Mouse (Mus musculus) gastrocnemius, postnatal 25 days (tissue): ENCODE data around the gene Atoh8. TPM values are rescaled to one million over a fixed set of nuclear protein-coding genes. Genes with fewer than 3 reads are reported as not detected.

Experiments used
- DNase-seq: peaks from one replicate; pipeline ENCODE4 v3.0.0; 2022
- total RNA-seq, 2 experiments: library from RNA; stranded (reverse); gene quantifications; 1 replicate in 1 of 2; 2 replicates in 1 of 2; pipeline ENCODE4 v1.2.3; 2021

Gene Atoh8
- total RNA-seq, 2 experiments from 2014 or later: 4.5 to 7.8 TPM

DNA sequence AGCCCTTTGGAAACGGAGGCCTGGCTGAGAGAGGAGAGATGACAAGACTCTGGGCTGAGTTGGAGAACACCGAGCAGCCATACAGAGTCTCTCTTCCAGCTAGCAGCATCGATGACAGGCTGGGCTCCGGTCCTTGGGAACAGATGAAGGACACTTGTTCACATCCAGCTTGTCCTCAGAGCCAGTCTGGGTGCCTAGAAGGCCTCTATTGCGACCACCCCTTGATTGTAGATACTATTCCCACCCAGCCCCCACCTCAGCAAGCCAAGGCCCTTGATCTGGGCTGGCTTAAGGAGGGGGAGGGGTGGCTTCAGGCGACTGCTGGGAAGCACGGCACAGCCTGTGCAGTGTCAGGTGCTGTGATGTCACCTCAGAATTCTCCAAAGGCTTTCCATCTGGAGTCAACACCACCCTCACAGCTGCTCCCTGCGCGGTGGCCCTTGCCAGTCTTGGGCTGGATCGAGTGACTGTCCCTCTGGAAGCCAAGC lies 19.3 kb upstream of the Atoh8 start:
- DNase-seq: peak; percentile 81

DNA sequence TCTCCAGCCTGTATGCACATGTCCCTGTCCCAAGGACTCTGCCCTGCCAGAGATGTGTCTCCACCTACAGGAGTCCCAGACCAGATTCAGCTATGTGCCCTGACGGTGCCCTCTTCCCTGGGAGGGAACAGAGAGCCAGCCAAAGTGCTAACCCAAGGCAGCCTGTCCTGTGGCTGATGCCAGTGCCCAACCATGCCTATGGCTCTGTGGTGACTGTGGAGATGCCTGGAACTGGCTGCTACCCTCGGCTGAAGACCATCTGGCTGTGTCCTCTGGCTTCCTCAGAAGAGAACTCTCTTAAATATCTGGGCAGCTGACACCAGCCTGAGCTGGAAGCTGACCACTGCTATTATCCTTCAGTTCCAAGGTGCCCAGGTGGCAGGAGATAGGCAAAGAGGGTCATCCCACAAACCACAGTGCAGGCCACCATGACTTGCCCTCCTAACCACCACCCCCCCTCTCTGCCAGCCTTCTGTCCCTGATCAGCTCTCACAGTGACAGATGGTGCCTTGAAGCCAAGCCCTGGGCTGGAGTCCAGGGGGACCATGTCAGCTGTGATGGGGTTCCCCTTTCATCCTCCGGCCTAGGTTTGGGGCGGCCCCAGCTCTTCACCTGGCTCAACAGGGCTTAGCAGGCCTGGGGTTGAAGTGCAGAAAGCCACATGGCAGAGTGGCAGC lies 18.7 kb upstream of the Atoh8 start:
- DNase-seq: peak; percentile 89

DNA sequence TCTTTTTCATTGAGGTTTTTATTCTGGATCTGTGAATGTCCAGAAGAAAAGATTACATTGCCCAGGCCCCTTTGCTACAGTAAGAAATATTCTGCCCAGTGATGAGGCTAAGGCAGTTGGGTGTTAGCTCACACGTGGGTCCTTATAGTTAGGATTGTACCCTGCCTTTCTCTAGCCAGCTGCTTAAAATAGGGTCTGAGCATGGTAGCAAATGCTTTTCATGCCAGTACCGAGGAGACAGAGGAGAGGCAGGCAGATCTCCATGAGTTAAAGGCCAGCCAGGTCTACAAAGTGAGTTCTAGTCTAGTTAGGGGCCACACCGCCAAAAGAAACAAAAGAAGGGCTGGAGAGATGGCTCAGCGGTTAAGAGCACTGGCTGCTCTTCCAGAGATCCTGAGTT lies 17.8 kb upstream of the Atoh8 start:
- DNase-seq: no peak

DNA sequence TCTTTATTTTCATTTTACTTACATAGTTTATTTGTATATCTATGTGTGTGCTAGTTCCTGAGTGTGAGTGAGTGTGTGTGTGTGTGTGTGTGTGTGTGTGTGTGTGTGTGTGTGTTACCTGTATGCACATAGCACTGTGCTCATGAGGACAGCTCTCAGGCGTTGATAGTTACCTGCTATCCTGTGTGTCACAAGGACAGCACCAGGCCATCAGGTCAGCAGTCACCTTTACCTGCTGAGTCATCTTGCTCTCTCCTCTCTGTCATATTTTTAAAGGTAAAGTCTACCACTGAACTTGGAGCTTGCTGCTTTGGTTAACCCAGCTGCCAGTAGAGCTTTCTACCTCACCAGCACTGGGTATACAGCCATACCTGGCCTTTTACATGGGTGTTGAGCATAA lies 17.1 kb upstream of the Atoh8 start:
- no peak for DNase-seq

DNA sequence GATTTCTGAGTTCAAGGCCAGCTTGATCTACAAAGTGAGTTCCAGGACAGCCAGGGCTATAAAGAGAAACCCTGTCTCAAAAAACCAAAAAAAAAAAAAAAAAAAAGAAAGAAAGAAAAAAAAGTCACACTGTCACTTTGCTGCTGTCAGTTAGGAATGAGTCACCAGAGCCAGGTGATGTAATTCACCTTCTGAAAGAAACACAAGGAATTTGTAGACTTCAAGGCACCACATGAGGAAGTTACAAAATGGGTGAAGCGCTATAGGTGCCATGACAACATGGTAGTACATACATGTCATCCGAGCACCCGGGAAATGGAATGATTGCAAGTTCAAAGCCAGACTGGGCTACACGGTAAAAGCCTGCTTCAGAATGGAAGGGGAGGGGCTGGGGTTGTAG lies 14.6 kb upstream of the Atoh8 start:
- no peak for DNase-seq

DNA sequence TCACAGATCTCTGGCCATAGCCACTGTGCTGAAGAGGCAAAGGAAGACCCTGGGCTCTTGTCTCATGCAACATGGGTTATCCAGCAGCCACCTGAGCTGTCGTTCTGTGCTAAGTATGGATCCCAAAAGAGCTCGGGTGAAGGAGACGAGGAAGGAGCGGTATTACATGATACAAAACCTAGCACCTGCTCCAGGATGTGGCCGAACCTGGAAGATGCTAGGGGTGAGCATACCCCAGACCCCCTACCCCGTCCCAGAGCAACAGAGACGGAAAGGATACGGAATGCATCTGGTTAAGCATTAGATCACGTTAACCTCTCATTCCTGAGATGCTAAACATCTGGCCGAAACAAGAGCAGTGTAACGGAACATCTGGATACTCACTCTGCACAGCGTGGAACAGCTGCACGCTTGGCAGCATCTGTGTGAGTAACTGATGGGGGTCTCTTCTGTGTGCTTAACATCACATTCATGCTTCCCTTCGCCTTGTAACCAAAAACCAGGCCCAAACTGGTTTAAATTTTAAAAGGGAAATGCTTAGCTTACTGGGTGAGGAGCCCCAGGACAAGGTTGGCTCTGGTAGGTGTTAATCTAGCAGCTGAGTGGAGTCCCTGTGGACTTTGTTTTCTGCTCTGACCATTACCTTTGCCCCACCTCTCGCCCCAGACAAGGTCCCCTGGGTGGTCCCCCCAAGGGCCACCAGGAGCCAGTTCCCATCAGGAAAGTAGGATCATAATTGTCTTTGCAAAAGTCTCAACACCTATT lies 13.0 kb upstream of the Atoh8 start:
- no peak for DNase-seq

DNA sequence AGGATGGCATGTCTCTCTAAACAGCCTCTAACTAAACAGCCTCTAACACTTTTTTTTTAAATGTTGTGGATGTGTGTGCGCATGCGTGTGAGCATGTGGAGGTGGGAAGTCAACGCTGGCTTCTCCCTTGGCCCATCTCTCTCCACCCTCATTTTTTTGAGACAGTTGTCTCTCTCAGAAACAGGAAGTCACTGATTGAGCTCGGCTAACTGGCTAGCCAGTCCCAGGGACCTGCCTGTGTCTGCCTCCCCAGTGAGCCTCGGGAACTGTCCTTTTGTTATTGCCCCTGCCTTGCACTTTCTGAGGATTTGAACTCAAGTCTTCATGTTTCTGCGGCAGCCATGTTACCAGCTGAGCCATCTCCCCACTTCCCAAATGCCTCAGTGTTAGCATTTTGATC lies 10.9 kb upstream of the Atoh8 start:
- no peak for DNase-seq

DNA sequence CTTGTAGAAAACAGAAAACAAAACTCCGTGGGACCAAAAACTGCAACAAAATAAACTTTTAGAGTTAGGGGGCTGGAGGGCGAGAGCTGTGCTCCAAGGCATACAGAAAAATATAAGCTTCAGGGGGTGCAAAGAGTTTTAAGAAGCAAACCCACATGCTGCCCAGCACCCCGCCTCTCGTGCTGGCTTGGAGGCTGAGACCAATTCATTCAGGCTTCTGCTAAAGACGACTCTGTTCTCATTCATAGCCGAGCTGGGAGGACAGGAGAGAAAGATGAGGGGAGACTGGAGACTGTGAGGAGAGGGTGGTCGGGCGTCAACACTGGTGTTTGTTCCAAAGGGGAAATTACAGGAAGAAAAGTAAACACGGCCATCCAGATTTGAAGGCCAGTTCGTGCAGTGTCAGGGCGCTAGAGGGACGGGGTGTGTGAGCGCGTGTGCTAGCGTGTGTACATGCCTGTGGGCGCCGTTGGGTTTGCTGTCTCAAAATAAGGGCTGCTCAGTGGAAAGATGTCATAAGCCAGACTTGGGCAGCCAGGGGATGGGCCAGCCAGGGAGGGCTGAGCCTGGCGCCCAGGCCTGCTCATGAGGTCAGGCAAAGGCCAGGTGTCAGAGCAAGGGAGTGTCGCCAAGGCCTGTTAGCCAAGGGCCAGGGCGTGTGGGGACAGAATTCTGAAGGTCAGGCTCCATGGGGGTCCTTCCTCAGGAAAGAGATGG lies 9.3 kb upstream of the Atoh8 start:
- DNase-seq: peak; percentile 77

DNA sequence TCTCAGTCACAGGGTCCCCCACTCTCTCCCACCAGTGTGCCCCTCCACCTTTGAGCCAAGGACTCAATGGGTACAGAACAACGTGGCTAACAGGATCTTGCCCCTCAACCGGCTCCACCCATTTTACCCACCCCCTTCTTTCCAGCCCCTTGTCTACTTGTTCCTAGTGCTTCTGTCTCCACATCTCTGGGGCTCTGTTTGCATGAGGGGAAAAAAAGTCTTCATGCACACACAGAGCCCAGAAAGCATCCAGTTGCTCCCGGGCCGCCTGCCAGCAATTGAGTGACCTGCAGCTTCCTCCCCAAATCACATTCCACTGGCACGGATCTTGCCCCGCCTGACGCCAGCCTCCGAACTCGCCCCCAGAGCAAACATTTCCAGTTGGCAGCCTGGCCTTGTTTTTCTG lies 8.8 kb upstream of the Atoh8 start:
- peak; percentile 92 for DNase-seq

DNA sequence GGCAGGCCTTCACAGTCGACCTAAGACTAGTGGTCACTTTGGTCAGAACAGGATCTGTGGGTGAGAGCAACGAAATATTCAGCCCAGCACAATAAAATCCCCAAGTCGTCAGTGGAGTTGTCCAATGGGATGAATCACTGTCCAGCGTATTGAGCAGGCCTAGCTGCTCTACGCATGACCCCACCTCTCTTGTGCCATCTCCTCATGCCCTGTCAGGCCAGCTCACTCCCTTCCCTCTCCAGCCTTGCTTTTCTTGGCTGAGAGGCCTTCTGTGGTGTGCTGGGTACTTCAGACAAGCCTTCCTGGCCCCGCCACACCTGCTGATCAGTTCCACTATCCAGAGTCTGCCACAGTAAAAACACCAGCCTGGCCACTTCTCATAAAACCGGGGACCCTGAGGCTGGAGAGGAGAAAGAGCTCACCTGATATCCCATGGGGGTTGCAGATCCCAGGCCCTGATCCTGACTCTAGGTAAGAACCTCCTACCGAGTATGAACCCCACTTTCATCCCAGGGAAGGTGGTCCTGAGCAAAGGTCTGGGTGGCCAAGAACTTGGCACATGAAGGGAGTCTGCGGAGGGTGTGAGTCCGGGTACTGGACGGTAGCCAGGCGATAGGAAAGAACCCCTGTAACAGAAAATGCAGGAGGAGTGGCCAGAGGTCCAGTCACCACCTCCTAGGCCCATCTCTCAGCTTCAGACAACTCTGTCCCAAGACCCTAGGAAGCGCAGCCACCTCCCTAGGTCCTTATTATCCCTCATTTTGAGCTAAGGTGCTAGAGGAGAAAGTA lies 7.3 kb upstream of the Atoh8 start:
- no peak for DNase-seq

DNA sequence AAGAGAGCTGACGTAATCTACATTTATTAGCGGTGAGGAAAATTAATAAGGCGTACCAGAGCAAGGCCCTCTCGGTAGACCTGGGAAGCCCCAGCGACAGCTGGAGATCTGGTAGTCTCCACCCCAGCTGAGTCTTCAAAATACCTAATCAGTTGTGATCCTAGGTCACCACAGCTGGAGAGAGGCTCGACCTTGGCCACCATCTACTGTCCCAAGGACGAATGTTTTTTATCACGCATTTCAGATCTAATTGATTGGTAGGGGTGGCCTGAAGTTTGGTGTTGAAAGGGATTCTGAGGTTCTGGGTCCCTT lies 6.4 kb upstream of the Atoh8 start:
- no peak for DNase-seq

DNA sequence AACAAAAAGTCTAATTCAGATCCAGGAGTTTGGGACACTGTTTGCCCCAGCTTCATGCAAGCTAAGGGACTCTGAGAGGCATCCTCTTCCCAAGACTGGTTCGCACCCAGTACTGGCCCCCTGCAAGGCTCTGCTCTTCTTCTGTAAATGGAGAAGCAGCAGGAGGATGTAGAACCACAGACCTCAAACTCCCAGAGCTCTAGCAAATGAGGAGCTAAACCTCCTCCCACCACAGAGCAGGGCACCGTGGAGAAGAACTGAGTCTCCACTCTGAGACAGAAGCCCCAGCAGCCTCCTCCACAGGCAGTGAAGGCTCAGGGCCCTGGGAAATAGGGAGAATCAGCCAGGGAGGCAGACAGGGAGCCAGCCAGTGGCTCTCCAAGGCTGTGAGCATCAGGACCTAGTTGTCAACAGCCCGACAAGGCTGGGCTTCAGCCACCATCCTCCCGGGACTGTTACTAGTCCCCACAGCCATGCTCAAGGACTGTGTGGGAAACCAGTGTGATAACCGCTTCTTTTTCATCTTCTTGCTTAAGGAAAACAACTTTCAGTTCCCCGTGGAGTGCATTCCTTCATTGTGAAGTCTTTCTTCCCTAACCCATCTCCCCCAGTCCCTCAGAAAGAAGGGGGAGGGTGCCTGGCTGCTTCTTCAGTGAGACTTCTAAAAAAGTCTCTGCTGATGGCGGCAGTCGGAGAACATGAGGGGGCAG lies 5.9 kb upstream of the Atoh8 start:
- peak; percentile 36 for DNase-seq

DNA sequence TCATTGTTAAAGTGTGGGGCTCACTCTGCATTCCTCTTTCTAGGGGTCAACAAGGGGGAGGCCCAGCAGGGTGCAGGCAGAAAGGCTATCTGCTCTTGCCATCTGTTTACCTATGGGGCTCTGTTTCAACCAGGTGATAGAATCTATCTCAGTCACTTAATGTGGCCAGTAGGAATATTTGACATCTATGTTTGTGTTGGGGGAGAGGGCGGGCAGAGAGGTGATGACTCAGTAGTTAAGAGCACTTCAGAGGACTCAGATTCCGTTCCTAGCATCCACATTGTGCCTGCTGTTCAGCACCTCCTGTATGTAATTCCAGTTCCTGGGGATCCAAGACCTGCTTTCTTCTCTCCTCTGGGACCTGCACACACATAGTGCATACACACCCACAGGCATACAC lies 4.7 kb upstream of the Atoh8 start:
- DNase-seq: no peak

DNA sequence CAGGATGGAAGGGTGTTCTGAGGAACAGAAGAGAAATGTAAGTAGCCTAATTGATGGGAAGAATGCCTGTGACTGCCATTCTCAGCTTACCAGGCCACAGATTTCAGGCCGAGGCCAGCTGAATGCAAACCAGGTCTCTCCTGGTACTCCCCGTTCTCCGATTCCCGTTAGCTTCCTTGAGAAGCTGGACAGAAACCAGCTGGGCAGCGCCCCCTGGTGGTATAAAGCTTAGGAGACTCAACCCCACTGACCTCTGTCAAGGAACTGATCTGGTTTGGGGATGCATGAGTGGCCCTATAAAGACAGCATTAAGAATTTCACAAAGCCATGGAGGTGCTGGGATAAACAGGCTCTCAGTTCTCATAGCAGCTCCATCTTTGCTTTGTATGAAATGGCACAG lies 1.7 kb upstream of the Atoh8 start:
- DNase-seq: peak; percentile 83

DNA sequence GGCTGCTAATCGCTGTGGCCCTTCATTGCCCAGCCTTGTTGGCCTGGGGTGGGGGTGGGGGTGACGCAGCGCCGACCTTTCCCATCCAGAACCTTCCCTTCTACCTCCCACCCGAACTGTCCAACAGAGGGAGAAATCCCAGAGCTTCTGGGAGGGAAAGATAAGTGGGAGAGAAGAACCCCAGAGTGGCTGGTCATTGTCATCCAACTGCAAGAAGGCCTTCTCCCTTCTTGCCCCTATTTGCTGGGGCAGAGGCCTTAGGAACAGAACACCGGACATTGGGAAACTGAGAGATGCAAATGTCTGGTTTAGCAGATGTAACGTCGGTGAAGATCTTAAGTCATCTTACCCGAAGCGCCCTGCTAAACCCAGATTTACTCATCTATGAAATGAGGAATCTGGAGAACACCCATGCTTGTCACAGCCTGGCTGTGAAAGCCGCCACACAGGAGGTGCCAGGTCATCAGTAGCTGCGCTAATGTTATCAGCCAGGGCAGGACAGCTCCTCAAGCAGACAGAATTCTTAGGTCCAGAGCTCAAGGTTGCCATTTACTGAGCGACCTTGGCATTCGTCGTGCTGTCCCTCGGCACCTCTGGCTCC lies 530 bp upstream of the Atoh8 start:
- DNase-seq: no peak

DNA sequence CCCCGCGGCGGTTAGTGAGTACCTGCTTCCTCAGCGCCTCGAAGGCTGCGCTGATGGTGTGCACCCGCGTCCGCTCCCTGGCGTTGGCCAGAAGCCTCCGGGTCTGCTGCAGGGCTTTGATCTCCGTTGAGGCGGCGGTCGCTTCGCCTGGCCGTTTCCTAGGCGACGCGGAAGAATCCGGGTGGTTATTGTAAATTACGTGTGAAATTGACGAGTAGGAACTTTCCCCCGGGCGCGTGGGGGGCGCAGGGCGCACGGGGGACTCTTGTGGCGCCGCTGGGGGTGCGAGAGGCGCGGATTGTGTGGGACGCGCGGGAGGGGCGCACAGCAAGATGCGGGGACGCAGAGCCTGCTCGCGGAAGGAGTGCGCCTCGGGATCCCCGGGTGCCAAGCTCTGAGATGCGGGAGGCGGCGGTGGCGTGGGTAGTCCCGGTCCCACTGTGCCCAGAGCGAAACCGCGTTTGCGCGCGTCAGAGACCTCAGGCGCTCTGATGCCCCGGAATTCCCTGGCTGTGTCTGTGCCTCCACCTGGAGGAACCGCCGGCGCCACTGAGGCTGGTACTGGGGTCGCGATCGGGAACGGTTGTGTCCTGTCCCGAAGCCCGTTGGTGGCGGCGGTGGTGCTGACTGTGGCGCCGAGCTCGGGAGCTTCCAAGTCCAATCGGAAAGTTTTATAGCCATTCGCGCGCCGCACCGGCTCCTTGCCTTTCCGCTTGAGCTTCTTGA lies 842 bp downstream of the Atoh8 start:
- DNase-seq: no peak

DNA sequence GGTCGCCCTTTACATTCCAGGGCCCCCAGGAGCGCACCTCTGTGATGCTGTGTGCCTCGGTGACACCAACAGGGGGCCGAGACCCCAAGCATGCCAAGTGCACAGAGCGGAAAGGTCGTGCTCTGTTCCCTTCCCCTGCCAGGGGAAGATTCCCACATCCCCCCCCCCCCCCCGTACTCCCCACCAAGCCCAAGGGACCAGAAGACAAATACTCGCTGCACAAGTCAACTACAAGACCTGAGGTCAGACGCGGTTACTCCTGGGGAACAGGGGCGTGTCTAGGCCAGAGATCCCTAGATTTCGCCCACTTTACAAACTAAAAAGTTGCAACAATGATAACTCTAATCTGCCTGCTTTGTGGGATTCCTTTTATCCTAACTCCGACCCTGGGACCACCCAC lies 1.4 kb downstream of the Atoh8 start:
- no peak for DNase-seq

DNA sequence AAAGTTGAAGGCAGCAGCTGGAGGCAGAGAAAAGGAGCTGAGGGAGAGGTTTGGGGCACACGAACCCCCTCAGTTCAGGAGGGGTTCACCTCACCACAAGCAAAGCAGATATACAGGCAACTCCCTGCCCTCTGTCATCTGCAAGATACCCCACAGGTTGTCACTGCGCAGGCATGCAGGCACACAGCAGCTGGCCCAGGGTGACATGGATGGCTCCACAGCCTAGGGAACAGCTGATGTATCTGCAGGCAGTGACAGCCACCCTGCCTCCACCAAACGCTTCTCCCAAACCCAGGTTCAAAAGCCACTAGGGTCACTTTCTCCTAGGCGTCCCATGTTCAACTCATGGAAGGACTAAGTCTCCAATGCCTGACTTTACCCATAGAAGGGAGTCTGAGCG lies 2.5 kb downstream of the Atoh8 start:
- no peak for DNase-seq

DNA sequence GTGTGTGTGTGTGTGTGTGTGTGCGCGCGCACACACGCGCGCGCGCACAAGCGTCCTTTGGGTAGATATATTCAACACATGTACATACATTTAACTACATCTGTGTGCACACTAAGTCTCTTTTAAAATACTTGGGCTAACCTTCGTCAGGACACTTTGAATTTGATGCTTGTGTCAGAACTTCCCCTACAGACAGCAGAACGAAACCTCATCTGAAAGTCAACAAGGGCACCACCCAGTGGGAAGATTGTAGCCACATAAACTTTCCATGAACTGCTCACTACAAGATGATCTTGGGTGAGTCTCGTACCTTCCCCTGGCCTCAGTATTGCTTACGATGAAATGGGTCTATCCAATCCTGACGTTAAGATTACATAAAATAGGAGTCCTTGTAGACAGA lies 3.0 kb downstream of the Atoh8 start:
- DNase-seq: no peak

DNA sequence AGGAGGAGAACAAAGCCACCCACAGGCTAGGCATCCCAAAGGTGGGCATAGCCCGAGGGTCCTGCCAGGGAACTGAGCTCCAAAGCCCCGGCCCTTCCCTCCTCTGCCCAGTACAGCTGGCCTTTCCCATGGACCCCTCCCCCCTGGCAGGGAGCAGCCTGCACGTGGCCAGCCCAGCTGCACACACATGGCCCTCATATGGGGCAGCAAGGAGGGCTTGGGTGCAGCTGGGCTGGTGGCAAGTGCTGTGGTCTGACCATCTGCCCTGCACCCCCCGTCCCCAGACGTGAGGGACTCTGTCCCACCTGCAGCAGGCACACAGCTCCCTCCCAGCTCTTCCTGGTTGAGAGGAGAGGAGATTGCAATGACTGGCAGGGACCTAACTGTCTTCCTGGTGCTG lies 4.5 kb downstream of the Atoh8 start:
- no peak for DNase-seq
